Mouse (Mus musculus) inflammation-experienced regulatory T-cells, adult 6 months (primary cell): ENCODE data around the gene Ddit4. TPM values are rescaled to one million over a fixed set of nuclear protein-coding genes. Genes with fewer than 3 reads are reported as not detected.

ENCODE experiments used
- ATAC-seq: one replicate; pipeline ENCODE4 v1.8.0; 2017
- polyA plus RNA-seq, 3 experiments: library from polyadenylated mRNA; unstranded; fragments of 100-300 nt; shearing (Covaris generic); gene quantifications; one replicate each; pipeline ENCODE4 v1.2.1; 2017

The Ddit4 gene
- polyA plus RNA-seq, 3 experiments from 2014 or later: 11.5 to 25.9 (median 14.4) TPM

- ATAC-seq: no peak
Measured at GRCm38 (mm10) chr10:59948363-59949254, 3.0 kb downstream of the Ddit4 start.

- peak; percentile 8 for ATAC-seq
Measured at GRCm38 (mm10) chr10:59947296-59948073, 4.1 kb downstream of the Ddit4 start.

- no peak for ATAC-seq
Measured at GRCm38 (mm10) chr10:59946362-59946761, 5.3 kb downstream of the Ddit4 start.

- no peak for ATAC-seq
Measured at GRCm38 (mm10) chr10:59945416-59945815, 6.2 kb downstream of the Ddit4 start.

GRCm38 (mm10) chr10:59943421-59943989 is 8.1 kb downstream of the Ddit4 start:
- no peak for ATAC-seq

GRCm38 (mm10) chr10:59942847-59943420 is 8.7 kb downstream of the Ddit4 start:
- no peak for ATAC-seq

GRCm38 (mm10) chr10:59942281-59942846 is 9.3 kb downstream of the Ddit4 start:
- no peak for ATAC-seq

- peak; percentile 89 for ATAC-seq
Measured at GRCm38 (mm10) chr10:59939081-59939480, 12.6 kb downstream of the Ddit4 start.

- no peak for ATAC-seq
Measured at GRCm38 (mm10) chr10:59938662-59939061, 13.0 kb downstream of the Ddit4 start.

GRCm38 (mm10) chr10:59936058-59936856 is 15.4 kb downstream of the Ddit4 start:
- no peak for ATAC-seq

- no peak for ATAC-seq
Measured at GRCm38 (mm10) chr10:59934039-59934438, 17.6 kb downstream of the Ddit4 start.

- ATAC-seq: peak; percentile 77
Measured at GRCm38 (mm10) chr10:59932521-59932920, 19.1 kb downstream of the Ddit4 start.

- no peak for ATAC-seq
Measured at GRCm38 (mm10) chr10:59930996-59931395, 20.6 kb downstream of the Ddit4 start.

GRCm38 (mm10) chr10:59929205-59929604 is 22.4 kb downstream of the Ddit4 start:
- no peak for ATAC-seq

- ATAC-seq: no peak
Measured at GRCm38 (mm10) chr10:59924305-59924704, 27.3 kb downstream of the Ddit4 start.

- ATAC-seq: no peak
Measured at GRCm38 (mm10) chr10:59923493-59923892, 28.1 kb downstream of the Ddit4 start.

GRCm38 (mm10) chr10:59920810-59921681 is 30.6 kb downstream of the Ddit4 start:
- peak; percentile 66 for ATAC-seq

- ATAC-seq: peak; percentile 6
Measured at GRCm38 (mm10) chr10:59920485-59920809, 31.2 kb downstream of the Ddit4 start.

GRCm38 (mm10) chr10:59919494-59920181 is 32.0 kb downstream of the Ddit4 start:
- no peak for ATAC-seq

- ATAC-seq: no peak
Measured at GRCm38 (mm10) chr10:59918111-59918510, 33.5 kb downstream of the Ddit4 start.
